Mouse (Mus musculus) brain, embryonic 14.5 days (tissue): ENCODE data around the gene Higd1a.

Source experiments
- CTCF ChIP-seq: fragments of 200-500 bp; IDR thresholded peaks from 2 replicates; pipeline ENCODE4 v1.5.1; 2012; ENCODE audit warnings: inconsistent platforms, mild to moderate bottlenecking, moderate library complexity, borderline replicate concordance; ENCODE audit not compliant: insufficient read depth, insufficient read length; ENCODE audit errors: extremely low read depth
- POLR2A ChIP-seq: fragments of 200-500 bp; IDR thresholded peaks from 2 replicates; pipeline ENCODE4 v1.6.1; 2012; ENCODE audit warnings: mild to moderate bottlenecking, inconsistent platforms, borderline replicate concordance; ENCODE audit not compliant: poor library complexity, insufficient read depth, insufficient read length, severe bottlenecking; ENCODE audit errors: extremely low read depth

GRCm38 (mm10) chr9:121896820-121897219, 38.7 kb upstream of the Higd1a start:
- TF ChIP-seq CTCF: no peak
- no peak for TF ChIP-seq POLR2A
